Mouse (Mus musculus) ES-Bruce4 (cell line): ENCODE results near the gene Slbp. TPM values are rescaled to one million over a fixed set of nuclear protein-coding genes. Genes with fewer than 3 reads are reported as not detected.

ENCODE experiments used
- H3K27ac ChIP-seq: 2 replicates; pipeline ENCODE4 v1.5.1; 2012; ENCODE audit warnings: low read length, inconsistent platforms; ENCODE audit not compliant: insufficient read depth
- H3K27me3 ChIP-seq: 2 replicates; pipeline ENCODE4 v1.6.1; 2012; ENCODE audit warnings: mild to moderate bottlenecking, low read length, inconsistent platforms; ENCODE audit not compliant: control insufficient read depth, poor library complexity, insufficient read depth, severe bottlenecking
- H3K36me3 ChIP-seq: 2 replicates; pipeline ENCODE4 v1.6.1; 2012; ENCODE audit warnings: inconsistent platforms, mild to moderate bottlenecking, low read length, moderate library complexity; ENCODE audit not compliant: control insufficient read depth, poor library complexity, insufficient read depth, severe bottlenecking
- H3K4me1 ChIP-seq: one replicate; pipeline ENCODE4 v1.8.1; 2011; ENCODE audit warnings: low read length; ENCODE audit not compliant: control insufficient read depth, insufficient read depth
- H3K4me3 ChIP-seq: 2 replicates; pipeline ENCODE4 v1.5.1; 2011; ENCODE audit warnings: low read depth, mild to moderate bottlenecking, low read length
- H3K9ac ChIP-seq: 2 replicates; pipeline ENCODE4 v1.6.1; 2012; ENCODE audit warnings: low read depth, mild to moderate bottlenecking, inconsistent platforms; ENCODE audit not compliant: poor library complexity, severe bottlenecking
- H3K9me3 ChIP-seq: replicated peaks from 2 replicates; pipeline ENCODE4 v1.6.1; 2012; ENCODE audit warnings: mild to moderate bottlenecking, low read length, inconsistent platforms; ENCODE audit not compliant: control insufficient read depth, poor library complexity, insufficient read depth, severe bottlenecking
- CTCF ChIP-seq: IDR thresholded peaks from one replicate; pipeline ENCODE4 v1.8.1; 2011; ENCODE audit warnings: low read depth, low read length
- EP300 ChIP-seq: IDR thresholded peaks from 2 replicates; pipeline ENCODE4 v1.6.1; 2011; ENCODE audit warnings: low read depth, low read length; ENCODE audit not compliant: insufficient read depth
- POLR2A ChIP-seq: IDR thresholded peaks from one replicate; pipeline ENCODE4 v1.8.1; 2011; ENCODE audit warnings: low read length; ENCODE audit not compliant: insufficient read depth
- polyA plus RNA-seq: library from polyadenylated mRNA; stranded (reverse); fragments of >200 nt; gene quantifications from 2 replicates; pipeline ENCODE4 v1.2.4, GENCODE M21; 2011; ENCODE audit warnings: low read depth; ENCODE audit not compliant: missing spikeins, insufficient read depth, insufficient read length

Gene Slbp
- 109 and 121 TPM in 2 replicates for polyA plus RNA-seq

DNA sequence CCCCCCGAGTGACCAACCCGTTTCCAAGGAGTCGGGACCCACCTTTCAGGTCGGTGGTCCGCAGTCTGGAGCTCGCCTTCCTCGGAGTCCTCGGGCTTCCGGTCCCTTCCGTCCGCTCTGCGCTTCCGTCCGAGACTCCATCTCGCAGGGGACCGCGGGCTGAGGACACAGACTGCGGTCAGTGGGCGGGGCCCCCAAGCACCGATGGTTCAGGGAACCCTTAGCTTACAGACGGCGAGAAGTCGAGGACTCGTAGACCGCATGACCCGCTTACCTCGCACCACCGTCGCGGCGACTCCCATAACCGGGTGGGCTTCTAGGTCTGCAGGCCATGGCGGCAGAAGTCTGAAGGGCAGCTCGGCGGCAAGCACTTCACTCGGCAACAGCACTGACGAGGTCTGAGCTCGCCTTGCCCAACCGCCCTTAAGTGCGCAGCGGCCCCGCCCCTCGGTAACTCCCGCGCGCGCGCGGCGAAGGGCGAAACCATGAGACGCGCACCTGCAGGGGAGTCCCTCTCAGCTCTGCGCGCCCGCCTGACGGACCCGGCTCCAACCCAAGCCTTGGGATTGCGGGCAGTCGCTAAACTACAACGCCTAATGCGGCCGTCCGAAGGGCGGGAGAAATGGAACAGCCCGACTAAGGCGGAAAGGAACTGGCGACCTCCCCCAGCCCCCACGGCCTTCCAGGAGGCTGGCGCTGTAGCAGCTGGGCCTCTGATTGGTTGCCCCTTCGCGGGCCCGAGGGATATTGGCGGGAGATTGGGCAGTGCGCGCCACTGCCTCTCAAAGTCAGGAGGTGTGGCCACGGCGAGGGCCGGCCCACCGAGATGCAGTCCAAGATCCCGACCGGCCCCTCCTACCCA, at the start of gene Slbp:
TSS of gene Slbp (minus strand) at position 654 of the 862 bp plus-strand sequence.
- no peaks in the 10 kb centered on the region for H3K27me3 ChIP-seq
- TF ChIP-seq CTCF (no peak), POLR2A (peak; percentile 99), EP300 (peak; percentile 26; the same call in 1 of the 2 replicates)
- H3K9ac ChIP-seq, result peak within 1 kb of the TSS; percentile 60
- H3K4me3 ChIP-seq, result peak within 1 kb of the TSS; percentile 85
- H3K4me1 ChIP-seq, result no peaks in the 10 kb centered on the region
- H3K9me3 ChIP-seq, result no peaks in the 10 kb centered on the region
- peak within 1 kb of the TSS; percentile 19; the same call in 1 of the 2 replicates for H3K27ac ChIP-seq
- H3K36me3 ChIP-seq, result peaks cover 29% of the 10 kb centered on the region

DNA sequence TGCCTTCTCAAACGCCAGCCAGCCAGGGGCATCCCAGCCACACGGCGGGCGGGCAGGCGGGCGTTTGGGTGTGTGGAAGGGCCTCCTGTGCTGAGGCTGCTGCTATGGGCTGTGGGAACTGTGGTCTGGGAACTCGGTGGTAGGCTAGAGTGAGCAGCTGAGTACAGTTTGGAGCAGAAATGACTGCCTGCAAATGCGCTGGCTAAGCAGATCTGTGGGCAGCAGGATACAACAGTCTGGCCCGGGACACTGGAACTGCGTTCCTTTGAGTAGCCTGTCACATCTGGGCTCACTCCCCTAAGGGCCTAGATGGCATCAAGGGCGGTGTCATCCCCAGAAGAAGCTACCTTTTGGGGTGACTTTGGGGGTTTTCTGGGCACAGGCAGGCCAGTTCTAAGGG, 49.5 kb upstream of the Slbp start:
- Histone ChIP-seq H3K4me1 (peaks cover 10% of the 10 kb centered on the region), H3K9me3 (no peaks in the 10 kb centered on the region), H3K27ac (no peak overlapping the region), H3K36me3 (no peaks in the 10 kb centered on the region), H3K4me3 (peak overlapping the region; percentile 29; the same call in 1 of the 2 replicates), H3K9ac (no peak overlapping the region), H3K27me3 (no peaks in the 10 kb centered on the region)
- TF ChIP-seq EP300, result no peak
- TF ChIP-seq CTCF, result no peak
- no peak for TF ChIP-seq POLR2A

DNA sequence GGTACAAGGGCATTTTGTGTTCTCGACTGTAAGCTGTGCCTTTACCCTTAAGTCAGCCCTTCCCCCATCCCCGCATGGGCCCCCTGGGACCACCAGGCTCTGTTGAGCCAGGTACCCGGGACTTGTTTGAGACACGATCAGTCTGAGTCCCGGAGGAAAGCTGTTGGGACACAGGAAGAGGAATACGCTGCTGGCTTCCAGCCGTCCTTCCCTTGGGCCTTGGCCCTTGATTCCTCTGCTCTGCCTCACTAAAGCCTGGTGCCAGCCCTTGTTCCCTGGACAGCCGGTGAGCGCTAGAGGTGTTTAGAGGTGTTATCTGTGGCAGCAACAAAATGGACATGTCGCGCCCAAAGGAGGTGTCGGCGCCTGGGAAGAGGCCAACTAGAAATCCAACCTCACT, 47.6 kb upstream of the Slbp start:
- Histone ChIP-seq H3K36me3 (no peaks in the 10 kb centered on the region), H3K27me3 (no peaks in the 10 kb centered on the region), H3K4me3 (no peak overlapping the region), H3K4me1 (peaks cover 6% of the 10 kb centered on the region), H3K27ac (no peak overlapping the region), H3K9ac (no peak overlapping the region), H3K9me3 (0 out of 2 replicates have a peak, but pooled peaks cover 4% of the 10 kb centered on the region)
- no peak for TF ChIP-seq POLR2A
- no peak for TF ChIP-seq CTCF
- no peak for TF ChIP-seq EP300

DNA sequence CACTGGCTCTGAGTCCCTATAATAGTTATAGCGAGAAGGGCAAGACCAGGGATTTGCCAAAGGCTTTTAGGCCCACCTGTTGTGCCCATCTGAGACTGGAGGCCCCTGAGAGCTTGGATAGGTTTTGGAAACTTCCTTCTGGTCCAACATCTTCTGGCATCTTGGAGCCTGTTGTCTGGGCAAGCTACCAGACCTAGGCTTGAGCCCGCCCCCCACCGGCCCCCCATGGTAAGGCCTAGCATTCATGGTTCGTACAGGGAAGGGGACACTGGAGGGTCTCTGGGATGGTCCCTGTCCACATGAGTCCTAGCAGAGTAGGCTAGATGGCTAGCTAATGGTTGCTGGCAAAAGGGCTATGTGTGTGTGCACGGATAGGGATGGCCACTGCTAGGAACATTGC, 46.3 kb upstream of the Slbp start:
- Histone ChIP-seq H3K9ac (no peak overlapping the region), H3K36me3 (no peaks in the 10 kb centered on the region), H3K27me3 (no peaks in the 10 kb centered on the region), H3K4me3 (no peak overlapping the region), H3K27ac (no peak overlapping the region), H3K9me3 (0 out of 2 replicates have a peak, but pooled peaks cover 4% of the 10 kb centered on the region), H3K4me1 (peaks cover 3% of the 10 kb centered on the region)
- TF ChIP-seq CTCF, result no peak
- no peak for TF ChIP-seq EP300
- TF ChIP-seq POLR2A, result no peak

DNA sequence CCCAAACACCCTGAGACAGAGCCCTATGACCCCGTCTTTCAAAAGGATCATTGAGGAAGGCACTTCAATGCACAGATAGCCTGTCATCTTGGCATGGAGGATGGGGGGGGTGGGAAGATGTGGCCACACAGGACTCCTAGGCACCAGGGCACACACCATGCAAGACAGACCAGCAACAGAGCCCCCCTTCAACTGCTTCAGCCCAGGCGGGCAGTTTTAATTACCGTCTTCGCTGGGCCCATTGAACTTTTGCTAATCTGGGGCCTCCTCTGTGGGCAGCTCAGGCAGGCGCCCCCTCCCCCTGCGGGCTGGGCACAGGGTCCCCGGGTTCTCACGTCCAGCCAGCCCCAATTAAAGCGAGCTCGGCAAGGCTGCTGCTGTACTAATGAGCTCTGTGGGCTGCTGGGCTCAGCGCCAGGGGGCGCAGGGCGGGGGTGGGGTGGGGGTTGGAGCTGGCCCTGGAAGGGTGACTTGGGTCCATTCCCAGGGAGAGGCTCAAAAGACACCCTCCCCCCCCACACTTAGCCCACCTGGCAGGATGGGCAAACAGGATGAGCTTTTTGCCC, 45.7 kb upstream of the Slbp start:
- Histone ChIP-seq H3K27ac (no peak overlapping the region), H3K27me3 (no peaks in the 10 kb centered on the region), H3K36me3 (no peaks in the 10 kb centered on the region), H3K4me1 (peaks cover 3% of the 10 kb centered on the region), H3K9ac (no peak overlapping the region), H3K9me3 (0 out of 2 replicates have a peak, but pooled peaks cover 4% of the 10 kb centered on the region), H3K4me3 (no peak overlapping the region)
- no peak for TF ChIP-seq EP300

DNA sequence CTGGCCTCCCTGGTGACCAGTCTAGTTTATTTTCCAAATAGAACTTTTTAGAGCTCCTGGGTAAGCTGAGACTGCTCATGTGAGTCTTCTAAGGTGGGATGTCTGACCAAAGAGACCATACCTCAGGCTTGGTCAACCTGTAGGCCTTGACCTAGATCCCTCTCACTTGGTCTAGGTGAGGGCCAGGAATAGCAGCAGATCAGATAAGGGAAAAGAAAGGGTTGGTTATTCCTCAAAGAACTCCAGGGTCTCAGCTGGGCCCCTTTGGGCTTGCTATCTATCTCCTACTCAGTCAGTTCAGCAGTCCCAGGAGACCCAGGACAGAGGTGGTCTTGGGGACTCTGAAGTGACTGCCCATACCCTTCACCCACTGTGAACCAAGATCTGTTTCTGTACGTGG, 45.2 kb upstream of the Slbp start:
- H3K9ac ChIP-seq, result no peak overlapping the region
- H3K36me3 ChIP-seq, result no peaks in the 10 kb centered on the region
- no peak overlapping the region for H3K4me3 ChIP-seq
- no peak overlapping the region for H3K27ac ChIP-seq
- 0 out of 2 replicates have a peak, but pooled peaks cover 4% of the 10 kb centered on the region for H3K9me3 ChIP-seq
- TF ChIP-seq POLR2A (no peak), CTCF (no peak), EP300 (no peak)
- H3K27me3 ChIP-seq, result no peaks in the 10 kb centered on the region
- peaks cover 3% of the 10 kb centered on the region for H3K4me1 ChIP-seq
